Mouse (Mus musculus): ENCODE data around the gene Washc4.
A peak's percentile ranks its signal among the peaks of the same experiment; 100 is the strongest.
"Not testable (repeated sequence)": the region's sequence is repeated elsewhere in the genome, so short reads cannot be mapped to it uniquely, and the experiment has no call there.

Washc4 gene

DNA sequence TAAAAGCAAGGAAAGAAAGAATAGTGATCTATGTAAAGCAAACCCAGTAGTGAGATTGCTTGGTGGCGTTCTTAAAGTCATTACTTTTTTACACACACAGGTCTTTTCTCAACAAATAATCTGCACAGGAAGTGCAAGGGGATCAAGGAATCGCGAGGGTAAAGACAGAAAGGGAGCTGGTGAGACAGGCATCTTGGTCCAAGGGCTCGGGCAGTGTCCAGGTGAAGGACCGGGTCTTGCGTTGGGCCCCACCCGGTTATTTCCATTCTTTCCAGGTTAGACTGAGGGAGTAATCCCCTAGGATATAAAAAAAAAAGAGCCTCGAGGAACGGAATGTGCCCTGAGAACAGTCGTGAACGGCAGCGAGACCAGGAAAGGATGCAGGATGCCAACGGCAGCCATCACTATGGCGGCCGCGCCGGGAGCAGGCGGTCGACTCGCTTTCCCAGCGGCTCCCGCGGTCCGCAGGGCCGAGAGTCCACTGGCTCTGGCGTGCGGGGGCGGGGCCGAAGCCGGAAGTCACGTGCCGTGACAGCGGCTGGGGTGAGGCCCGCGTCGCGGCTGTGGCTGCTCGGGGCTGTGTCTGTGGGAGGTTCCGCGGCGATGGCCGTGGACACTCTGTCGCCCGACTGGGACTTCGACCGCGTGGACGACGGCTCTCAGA is at the start of gene Washc4:
Gene Washc4, plus strand, starts transcription at position 314 of the 664 bp plus-strand sequence.
- DNase-seq (ENCODE audit: low spot score): peak; percentile 93

- DNase-seq (ENCODE audit: low spot score): no peak
These were observed 46.2 kb upstream of the Washc4 start for GRCm38 (mm10) chr10:83497321-83497720.

GRCm38 (mm10) chr10:83508962-83509660 is 34.4 kb upstream of the Washc4 start:
- peak; percentile 25 for DNase-seq (ENCODE audit: low spot score)

DNA sequence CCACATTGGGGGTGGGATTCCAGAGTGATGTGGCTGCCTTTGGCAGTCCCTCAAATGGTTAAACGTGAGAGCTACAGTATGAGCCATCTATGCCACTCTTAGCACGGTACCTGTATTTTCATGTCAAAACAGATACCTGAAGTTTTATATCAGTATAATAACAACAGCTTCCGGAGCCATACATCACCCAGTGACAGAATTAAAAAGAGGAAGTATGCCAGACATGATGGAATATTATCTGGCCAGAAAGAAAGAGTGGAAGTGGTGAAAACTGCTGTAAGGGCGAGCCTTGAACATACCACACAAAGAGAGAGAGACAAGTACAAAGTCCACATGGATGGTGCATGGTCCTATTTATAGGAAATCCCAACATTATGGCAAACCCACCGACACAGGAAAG is 32.2 kb upstream of the Washc4 start:
- DNase-seq (ENCODE audit: low spot score): no peak

DNA sequence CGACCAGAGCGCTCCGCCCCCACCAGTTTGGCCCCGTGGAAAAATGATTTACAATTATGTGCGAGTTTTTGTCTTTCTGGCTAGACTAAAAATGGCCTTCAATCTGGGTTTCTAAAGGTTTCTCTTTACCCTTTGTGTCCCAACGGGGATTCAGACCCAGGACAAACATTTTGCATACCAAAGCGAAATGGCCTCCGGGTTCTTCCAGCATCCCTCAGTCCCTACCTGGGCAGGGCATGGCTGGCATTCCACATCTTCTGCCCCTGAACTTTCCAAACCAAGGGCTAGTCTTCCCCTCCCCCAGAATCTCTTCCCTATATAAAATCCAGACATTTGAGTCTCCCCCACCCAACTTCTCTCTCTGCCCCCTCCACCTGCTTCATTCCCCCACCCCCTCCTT is 29.8 kb upstream of the Washc4 start:
- DNase-seq (ENCODE audit: low spot score): no peak

DNA sequence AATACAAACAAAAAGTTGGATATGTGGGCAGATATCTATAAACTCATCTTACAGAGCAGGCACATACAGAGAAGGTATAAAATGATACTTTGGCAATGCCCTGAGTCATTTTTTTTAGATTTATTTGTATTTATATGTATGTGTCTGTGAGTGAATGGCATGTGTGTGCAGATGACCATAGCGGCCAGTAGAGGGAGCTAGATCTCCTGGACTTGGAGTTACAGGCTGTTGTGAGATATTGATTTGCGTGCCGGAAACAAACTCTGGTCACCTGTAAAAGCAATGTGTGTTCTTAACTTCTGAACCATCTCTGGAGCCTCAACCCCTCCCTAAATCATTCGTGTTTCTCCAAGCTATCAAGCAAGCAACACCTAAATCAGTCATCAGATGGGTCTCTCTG is 22.6 kb upstream of the Washc4 start:
- no peak for DNase-seq (ENCODE audit: low spot score)

DNA sequence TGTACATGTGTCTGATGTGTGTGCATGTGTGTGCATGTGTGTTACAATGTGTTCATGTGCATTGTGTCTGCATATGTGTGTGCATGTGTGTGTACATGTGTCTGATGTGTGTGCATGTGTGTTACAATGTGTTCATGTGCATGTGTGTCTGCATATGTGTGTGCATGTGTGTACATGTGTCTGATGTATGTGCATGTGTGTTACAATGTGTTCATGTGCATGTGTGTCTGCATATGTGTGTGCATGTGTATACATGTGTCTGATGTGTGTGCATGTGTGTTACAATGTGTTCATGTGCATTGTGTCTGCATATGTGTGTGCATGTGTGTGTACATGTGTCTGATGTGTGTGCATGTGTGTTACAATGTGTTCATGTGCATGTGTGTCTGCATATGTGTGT is 19.3 kb upstream of the Washc4 start:
- not testable (repeated sequence) for DNase-seq (ENCODE audit: low spot score)

- no peak for DNase-seq (ENCODE audit: low spot score)
These were observed 13.1 kb upstream of the Washc4 start for GRCm38 (mm10) chr10:83530384-83530967.

GRCm38 (mm10) chr10:83533258-83533909 is 10.2 kb upstream of the Washc4 start:
- DNase-seq (ENCODE audit: low spot score): peak; percentile 48

DNA sequence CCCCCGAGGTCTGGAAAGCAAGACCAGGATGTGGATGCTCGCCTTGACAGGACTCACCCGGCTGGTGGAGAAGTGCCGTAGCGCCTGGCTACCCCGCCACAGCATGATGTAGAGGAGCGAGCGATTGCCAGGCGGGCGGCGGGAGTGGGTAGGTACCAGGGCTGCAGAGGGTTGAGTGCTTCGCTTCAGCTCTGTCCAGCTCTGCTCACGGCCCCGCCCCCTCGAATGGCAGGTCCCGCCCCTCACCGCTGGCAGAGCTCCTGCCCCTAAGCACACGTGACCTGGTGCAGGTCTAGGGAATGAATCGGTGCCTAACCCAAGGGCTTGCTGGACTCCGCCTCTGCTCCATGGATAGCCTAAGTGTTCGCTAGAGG is 9.7 kb upstream of the Washc4 start, which contains the start of gene Aldh1l2:
Gene Aldh1l2, minus strand, starts transcription at position 231 of the 374 bp plus-strand sequence.
- DNase-seq (ENCODE audit: low spot score): peak; percentile 90

DNA sequence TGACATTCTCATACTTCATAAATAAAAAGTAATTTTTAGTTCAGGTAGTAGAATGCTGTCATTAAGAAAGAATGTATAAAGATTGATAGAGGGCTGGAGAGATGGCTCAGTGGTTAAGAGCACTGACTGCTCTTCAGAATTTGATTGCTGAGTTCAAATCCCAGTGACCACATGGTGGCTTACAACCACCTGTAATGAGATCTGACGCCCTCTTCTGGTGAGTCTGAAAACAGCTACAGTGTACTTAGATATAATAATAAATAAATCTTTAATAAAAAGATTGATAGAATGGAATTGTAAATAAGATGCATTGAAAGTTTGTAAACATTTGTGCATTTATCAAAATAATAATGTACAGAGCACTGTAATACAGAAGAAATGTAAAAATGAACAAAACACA is 7.1 kb upstream of the Washc4 start:
- DNase-seq (ENCODE audit: low spot score): no peak

- no peak for DNase-seq (ENCODE audit: low spot score)
These were observed 4.1 kb upstream of the Washc4 start for GRCm38 (mm10) chr10:83539311-83539980.

DNA sequence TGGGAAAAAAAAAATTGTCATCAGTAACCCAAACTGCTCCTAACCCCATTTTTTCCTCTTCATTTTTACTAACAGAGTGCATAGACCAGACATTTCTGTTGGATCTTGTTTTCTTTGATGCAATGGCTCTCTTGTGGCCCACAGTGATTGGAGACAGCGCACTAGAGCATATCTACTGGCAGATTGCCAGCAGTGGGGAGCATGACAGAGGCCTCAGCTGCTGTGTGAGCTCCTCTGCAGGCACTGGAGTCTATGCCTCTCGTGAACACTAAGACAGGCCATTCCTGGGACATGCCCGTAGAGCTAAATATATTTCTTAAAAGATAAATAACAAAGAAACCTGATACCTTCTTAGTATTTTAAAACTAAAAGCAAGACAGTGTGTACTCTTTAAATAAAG is 3.5 kb upstream of the Washc4 start:
- DNase-seq (ENCODE audit: low spot score): no peak

- DNase-seq (ENCODE audit: low spot score): no peak
These were observed 1.3 kb upstream of the Washc4 start for GRCm38 (mm10) chr10:83542241-83542640.

DNA sequence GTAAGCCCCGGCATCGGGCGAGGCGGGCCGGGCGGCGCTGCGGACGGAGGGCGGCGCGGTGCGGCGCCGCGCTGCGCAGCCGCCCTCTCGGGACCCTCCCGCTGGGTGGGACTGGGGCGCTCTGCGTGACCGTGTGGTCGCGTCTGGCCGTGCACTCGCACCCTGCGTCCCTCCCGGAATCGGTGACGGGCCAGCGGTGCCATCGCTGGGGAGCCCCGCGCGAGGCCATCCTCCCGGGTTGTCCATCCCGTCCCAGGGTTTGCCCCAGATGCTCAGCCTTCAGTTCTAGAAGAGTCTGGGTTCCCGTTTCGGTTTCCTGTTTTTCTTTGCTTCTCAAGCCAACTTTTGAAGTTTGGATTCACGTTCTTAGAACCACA is 539 bp downstream of the Washc4 start:
- DNase-seq (ENCODE audit: low spot score): peak; percentile 69

DNA sequence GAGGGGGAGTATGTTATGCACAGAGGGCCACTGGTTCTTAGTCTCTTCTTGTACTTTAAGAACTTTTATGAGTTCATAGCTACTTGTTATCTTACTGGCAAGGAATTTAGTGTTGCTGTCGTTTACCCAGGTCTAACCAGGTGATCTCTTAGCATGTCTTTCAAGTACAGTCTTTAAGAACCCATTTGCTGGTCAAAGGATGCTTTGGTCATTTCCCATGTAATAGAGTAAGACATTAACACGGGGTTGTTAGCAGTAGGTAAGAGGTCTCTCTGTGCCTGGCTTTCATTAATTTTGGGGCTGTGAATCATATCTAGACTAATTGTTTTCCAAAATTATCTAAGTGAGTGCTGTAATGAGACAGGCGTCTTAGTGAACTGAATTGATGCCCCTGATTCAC is 1.8 kb downstream of the Washc4 start:
- DNase-seq (ENCODE audit: low spot score): no peak

DNA sequence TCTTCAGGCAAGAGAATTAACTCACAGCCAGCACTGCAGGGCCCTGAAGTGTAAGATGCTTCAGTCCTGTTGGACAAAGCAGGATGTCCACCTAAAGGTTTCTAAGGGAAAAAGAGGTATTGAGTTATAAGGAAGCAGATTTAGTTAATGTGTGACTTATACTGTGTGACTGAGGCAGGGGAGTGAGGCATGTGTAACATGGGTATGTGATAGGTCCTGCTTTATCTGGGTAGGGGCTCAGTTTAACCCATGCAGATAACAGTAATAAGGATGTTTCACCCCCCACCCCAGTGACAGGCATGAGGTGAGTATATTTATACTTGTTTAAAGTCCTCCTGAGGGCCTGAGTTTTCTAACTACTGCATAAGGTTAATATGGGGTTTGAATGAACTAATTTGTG is 19.5 kb downstream of the Washc4 start:
- DNase-seq (ENCODE audit: low spot score): no peak

GRCm38 (mm10) chr10:83565449-83566441 is 22.2 kb downstream of the Washc4 start:
- DNase-seq (ENCODE audit: low spot score): no peak

GRCm38 (mm10) chr10:83590801-83591200 is 47.2 kb downstream of the Washc4 start:
- DNase-seq (ENCODE audit: low spot score): no peak

GRCm38 (mm10) chr10:83592616-83593015 is 49.1 kb downstream of the Washc4 start:
- no peak for DNase-seq (ENCODE audit: low spot score)

GRCm38 (mm10) chr10:83594526-83594925 is 51.0 kb downstream of the Washc4 start:
- no peak for DNase-seq (ENCODE audit: low spot score)

Data from embryo, embryonic 10 days (tissue).